Mouse (Mus musculus): ENCODE results near the gene Capn10. TPM values are rescaled to one million over a fixed set of nuclear protein-coding genes. Genes with fewer than 3 reads are reported as not detected.

Capn10 gene
- 36.3 TPM for polyA plus RNA-seq (2015; fragmentation: Illumina TruSeq; extraction: RNeasy Lipid Tissue Mini Kit (QIAGEN cat#74804); ENCODE audit: low read depth, low replicate concordance)

DNA sequence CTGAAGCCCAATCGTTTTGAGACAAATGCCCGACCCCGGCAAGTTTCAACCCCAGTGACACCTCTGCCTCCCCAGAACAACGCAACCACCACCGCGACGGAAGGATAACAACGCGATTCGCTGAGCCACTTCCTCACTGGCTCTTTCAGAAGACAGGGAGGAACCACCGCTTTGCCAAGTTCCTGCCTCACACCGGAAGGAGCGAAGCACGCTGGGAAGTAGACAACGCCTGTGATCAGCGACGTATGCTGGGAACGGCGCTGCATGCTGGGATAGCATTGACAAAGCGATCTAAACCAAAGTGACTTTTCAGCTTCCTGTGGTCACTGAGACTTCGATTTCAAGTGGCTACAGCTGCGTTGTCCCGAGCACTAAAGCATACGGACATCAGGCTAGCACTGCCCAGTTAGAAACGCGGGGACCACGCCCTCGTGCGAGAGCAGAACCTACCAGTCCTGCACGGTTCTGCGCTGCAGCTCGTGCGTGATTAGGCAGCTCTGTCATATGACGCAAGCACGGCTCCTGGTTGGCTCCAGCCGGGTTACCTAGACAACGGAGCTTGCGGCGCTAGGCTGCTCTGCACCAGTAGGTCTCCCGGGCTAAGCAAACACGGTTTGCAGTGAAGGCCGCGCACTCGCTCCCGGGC lies at the start of gene Capn10:
Capn10 (plus strand) TSS at position 195 of the 646 bp plus-strand sequence.

DNA sequence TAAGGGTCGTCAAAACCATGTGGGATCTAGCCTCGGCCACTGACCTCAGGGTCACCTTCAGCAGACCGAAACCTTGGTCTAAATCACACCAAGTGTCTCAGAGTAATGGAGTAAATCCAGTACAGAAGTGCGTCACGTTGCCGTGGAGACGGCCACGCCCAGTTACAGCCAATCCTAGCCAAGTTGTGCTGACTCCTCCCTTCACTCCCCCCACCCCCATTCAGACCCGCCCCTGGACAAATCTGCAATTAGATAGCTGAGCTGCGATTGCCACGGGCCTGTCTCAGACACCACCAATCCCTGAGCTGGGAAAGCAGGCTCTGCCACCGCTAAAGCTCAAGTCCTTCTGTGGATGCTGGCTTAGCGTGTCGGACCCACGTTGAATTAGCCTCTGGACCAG lies 31.4 kb upstream of the Capn10 start, which contains the start of gene Ankmy1:
Ankmy1 (minus strand) TSS at position 121 of the 400 bp plus-strand sequence.

DNA sequence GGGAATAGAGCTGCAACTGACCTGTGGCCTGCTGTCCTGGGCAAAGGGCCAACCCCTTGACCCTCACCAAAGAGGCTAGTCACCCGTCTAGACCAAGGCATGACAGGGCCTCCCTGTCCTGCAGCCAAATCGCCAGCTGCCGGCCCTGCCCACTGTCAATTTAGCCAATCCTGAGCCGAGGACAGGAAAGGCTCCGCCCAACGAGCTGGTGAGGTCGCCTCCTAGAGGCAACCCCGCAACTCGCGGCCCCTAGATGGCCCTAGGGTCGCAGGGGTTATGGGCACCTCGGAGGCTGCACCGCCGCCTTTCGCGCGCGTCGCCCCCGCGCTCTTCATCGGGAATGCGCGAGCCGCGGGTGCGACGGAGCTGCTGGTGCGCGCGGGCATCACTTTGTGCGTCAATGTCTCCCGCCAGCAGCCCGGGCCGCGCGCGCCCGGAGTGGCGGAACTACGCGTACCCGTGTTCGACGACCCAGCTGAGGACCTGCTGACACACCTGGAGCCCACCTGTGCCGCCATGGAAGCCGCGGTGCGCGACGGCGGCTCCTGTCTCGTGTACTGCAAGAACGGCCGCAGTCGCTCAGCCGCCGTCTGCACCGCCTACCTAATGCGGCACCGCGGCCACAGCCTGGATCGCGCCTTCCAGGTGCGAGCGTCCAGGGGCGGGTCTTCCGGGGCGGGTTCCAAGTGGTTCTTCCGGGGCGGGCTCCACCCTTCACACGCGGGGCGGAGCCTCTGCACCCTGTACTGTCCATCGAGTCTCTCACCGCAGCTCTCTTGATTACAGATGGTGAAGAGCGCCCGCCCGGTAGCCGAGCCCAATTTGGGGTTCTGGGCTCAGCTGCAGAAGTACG lies 27.2 kb upstream of the Capn10 start, which contains the start of gene Dusp28:
Dusp28 (plus strand) TSS at position 203 of the 853 bp plus-strand sequence.

DNA sequence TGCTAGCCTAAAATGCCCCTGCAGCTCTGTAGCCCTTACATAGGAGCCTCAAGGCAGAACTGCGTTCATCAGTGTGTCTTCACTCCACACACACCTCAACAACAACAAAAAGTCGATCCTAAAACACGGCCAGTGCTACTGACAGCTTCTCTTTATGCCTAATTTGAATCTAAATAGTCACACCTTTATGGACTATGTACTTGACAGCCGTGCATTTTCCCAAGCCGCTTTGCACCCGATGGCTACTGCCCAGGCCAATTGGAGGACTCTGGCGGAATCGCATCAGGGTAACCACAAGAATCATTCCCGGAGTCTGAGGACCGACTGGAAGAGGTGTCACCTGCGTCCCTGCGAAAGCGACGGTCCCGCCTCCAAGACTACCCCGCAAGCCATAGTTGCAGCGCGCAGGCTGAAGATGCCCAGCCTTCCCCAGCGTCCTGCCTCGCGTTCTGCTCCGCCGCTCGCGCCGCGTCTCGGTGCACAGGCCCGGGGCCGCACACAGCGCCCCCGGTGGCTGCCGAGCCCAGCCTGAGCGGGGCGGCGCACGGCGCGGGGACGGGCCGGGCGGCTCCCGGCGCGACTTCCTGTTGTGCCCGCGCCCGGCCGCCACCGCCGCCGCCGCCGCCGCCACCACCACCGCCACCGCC lies 23.8 kb upstream of the Capn10 start, which contains the start of gene Rnpepl1:
Rnpepl1 (plus strand) TSS at position 545 of the 647 bp plus-strand sequence.

DNA sequence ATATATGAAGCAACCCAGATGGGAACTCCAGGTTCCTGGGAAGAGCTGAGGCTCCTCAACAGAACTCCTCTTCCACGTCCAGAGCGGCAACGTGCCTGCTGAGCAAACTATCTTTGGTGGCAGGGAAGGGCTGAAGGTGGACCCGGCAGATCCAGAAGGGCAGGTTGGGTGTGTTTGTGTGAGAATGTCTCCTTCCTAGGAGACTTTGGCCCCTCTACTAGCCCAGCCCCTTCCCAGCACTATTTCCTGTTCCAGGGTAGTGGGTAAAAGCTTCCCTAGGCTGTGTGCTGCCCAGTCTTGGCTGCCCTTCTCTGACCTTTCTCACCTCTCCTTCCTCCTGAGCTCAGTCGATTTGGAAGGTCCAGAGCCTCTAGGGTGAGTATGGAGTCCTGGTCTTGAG lies 16.4 kb downstream of the Capn10 start, which contains the start of gene Gpr35:
Gpr35 (plus strand) TSS at position 259 of the 400 bp plus-strand sequence.

Other genes with a start within 250 kb of the Capn10 start
- gene Gpc1, start 102.7 kb upstream of the Capn10 start, polyA plus RNA-seq (2015; fragmentation: Illumina TruSeq; extraction: RNeasy Lipid Tissue Mini Kit (QIAGEN cat#74804); ENCODE audit: low read depth, low replicate concordance), result 53.0 TPM
- gene Ankmy1, start 31.5 kb upstream of the Capn10 start, polyA plus RNA-seq (2015; fragmentation: Illumina TruSeq; extraction: RNeasy Lipid Tissue Mini Kit (QIAGEN cat#74804); ENCODE audit: low read depth, low replicate concordance), result 0.31 TPM
- gene Dusp28, start 27.4 kb upstream of the Capn10 start, polyA plus RNA-seq (2015; fragmentation: Illumina TruSeq; extraction: RNeasy Lipid Tissue Mini Kit (QIAGEN cat#74804); ENCODE audit: low read depth, low replicate concordance), result 34.6 TPM
- gene Rnpepl1, start 23.6 kb upstream of the Capn10 start, polyA plus RNA-seq (2015; fragmentation: Illumina TruSeq; extraction: RNeasy Lipid Tissue Mini Kit (QIAGEN cat#74804); ENCODE audit: low read depth, low replicate concordance), result 27.3 TPM
- gene Gpr35, start 16.5 kb downstream of the Capn10 start, polyA plus RNA-seq (2015; fragmentation: Illumina TruSeq; extraction: RNeasy Lipid Tissue Mini Kit (QIAGEN cat#74804); ENCODE audit: low read depth, low replicate concordance), result 0.52 TPM
- not detected for gene Aqp12, start 72.0 kb downstream of the Capn10 start, polyA plus RNA-seq (2015; fragmentation: Illumina TruSeq; extraction: RNeasy Lipid Tissue Mini Kit (QIAGEN cat#74804); ENCODE audit: low read depth, low replicate concordance)
- gene Kif1a, start 167.6 kb downstream of the Capn10 start, polyA plus RNA-seq (2015; fragmentation: Illumina TruSeq; extraction: RNeasy Lipid Tissue Mini Kit (QIAGEN cat#74804); ENCODE audit: low read depth, low replicate concordance), result 352 TPM
- not detected for gene Agxt, start 200.9 kb downstream of the Capn10 start, polyA plus RNA-seq (2015; fragmentation: Illumina TruSeq; extraction: RNeasy Lipid Tissue Mini Kit (QIAGEN cat#74804); ENCODE audit: low read depth, low replicate concordance)
- not detected for gene 2310007B03Rik, start 226.6 kb downstream of the Capn10 start, polyA plus RNA-seq (2015; fragmentation: Illumina TruSeq; extraction: RNeasy Lipid Tissue Mini Kit (QIAGEN cat#74804); ENCODE audit: low read depth, low replicate concordance)
- 0.61 TPM for gene Crocc2, start 234.3 kb downstream of the Capn10 start, polyA plus RNA-seq (2015; fragmentation: Illumina TruSeq; extraction: RNeasy Lipid Tissue Mini Kit (QIAGEN cat#74804); ENCODE audit: low read depth, low replicate concordance)

Data from brain, adult 10 weeks (tissue).